In the genomic region with DNA sequence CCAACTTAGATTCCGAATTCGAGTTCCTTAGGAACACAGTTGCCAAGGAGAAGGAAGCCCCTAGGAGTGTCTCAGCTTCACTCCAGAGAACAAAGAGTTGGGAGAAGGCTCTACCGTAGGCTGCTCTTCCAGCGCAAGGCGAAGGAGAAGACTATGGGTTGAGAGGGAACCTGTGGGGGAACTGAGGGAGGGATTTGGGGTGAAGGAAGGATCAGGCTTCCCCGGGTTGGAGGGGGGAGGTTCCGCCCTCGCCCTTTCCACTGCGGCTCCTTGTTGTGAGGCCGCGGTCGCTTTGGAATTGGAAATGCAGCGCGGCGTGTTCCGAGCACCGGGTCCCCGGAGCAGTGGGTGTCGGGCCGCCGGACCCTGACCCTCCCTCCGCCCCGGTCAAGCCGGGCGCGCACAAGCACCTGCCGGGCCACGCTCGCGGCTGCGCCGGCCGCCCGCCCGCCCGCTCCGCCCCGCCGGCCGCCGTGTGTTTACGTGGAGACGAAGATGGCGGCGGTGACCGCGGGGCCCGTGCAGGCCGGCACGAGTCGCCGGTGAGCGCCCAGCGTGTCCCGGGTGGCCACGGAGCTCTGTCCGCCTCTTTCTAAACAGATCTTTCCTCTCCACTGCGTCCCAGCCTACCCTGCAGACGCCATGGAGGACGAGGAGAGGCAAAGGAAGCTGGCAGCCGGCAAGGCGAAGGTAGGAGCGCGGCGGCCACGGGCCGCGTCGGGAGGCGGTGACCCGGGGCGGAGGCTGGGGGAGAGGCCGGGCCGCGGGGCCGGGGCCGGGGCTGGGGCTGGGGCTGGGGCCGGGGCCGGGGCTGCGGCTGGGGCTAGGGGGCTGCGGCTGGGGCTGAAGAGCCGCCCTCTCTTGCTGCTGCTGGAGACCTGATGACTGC, we compare ENCODE assay signal across 8 mouse cellular contexts. TPM values are rescaled to one million over a fixed set of nuclear protein-coding genes. Genes with fewer than 3 reads are reported as not detected.
A peak's percentile ranks its signal among the peaks of the same experiment; 100 is the strongest.
DNase-seq lines count a peak whose midpoint lies in the region; ATAC-seq and TF ChIP-seq lines count a peak whose summit lies in the region.

Akap9 (plus strand) TSS at position 254 of the 889 bp plus-strand sequence.

- TF ChIP-seq POLR2A in heart, adult 2 months (IDR thresholded peaks at IDR 0.05; ENCODE audit: insufficient read depth, low read depth, low read length): peak; percentile 47; the same call in 1 of the 2 replicates
- peak; percentile 53; the same call in 1 of the 2 replicates for TF ChIP-seq POLR2A in limb, embryonic 14.5 days (IDR thresholded peaks at IDR 0.05; ENCODE audit: borderline replicate concordance, extremely low read depth, insufficient read depth, insufficient read length)

- no peaks in the 10 kb centered on the region for H3K9me3 ChIP-seq in embryonic facial prominence, embryonic 12.5 days
- no peaks in the 10 kb centered on the region for H3K9me3 ChIP-seq in limb, embryonic 14.5 days (ENCODE audit: control insufficient read depth, low read length)
- no peaks in the 10 kb centered on the region for H3K9me3 ChIP-seq in midbrain, embryonic 16.5 days (replicated peaks; ENCODE audit: control insufficient read depth, low read length, poor library complexity, severe bottlenecking)

- ATAC-seq in embryonic facial prominence, embryonic 12.5 days (ENCODE audit: insufficient number of reproducible peaks, insufficient read depth, low FRiP score, low TSS enrichment): peak; percentile 83
- peak; percentile 90 for ATAC-seq in limb, embryonic 14.5 days (ENCODE audit: low FRiP score, low read depth)
- ATAC-seq in midbrain, embryonic 16.5 days: peak; percentile 88

- H3K4me1 ChIP-seq in embryonic facial prominence, embryonic 12.5 days: peaks cover 12% of the 10 kb centered on the region
- peaks cover 6% of the 10 kb centered on the region for H3K4me1 ChIP-seq in heart, adult 2 months (ENCODE audit: control insufficient read depth, insufficient read depth, low read length)
- peaks cover 18% of the 10 kb centered on the region for H3K4me1 ChIP-seq in limb, embryonic 14.5 days (ENCODE audit: control insufficient read depth, insufficient read depth, low read length)
- peaks cover 30% of the 10 kb centered on the region for H3K4me1 ChIP-seq in midbrain, embryonic 16.5 days (ENCODE audit: control insufficient read depth, insufficient read depth, low read length)

- no peak for TF ChIP-seq EP300 in heart, adult 2 months (IDR thresholded peaks at IDR 0.05; ENCODE audit: insufficient read depth, low read depth, low read length)

- no peaks in the 10 kb centered on the region for H3K36me3 ChIP-seq in embryonic facial prominence, embryonic 12.5 days
- peaks cover 2% of the 10 kb centered on the region for H3K36me3 ChIP-seq in heart, adult 2 months (ENCODE audit: control insufficient read depth, insufficient read depth, low read length)
- H3K36me3 ChIP-seq in limb, embryonic 14.5 days (ENCODE audit: control insufficient read depth, insufficient read depth, low read length): no peaks in the 10 kb centered on the region
- no peaks in the 10 kb centered on the region for H3K36me3 ChIP-seq in midbrain, embryonic 16.5 days (ENCODE audit: control insufficient read depth, insufficient read depth, low read length)

- H3K27me3 ChIP-seq in embryonic facial prominence, embryonic 12.5 days: no peaks in the 10 kb centered on the region
- H3K27me3 ChIP-seq in heart, adult 2 months (ENCODE audit: control insufficient read depth, insufficient read depth, low read length): no peaks in the 10 kb centered on the region
- H3K27me3 ChIP-seq in limb, embryonic 14.5 days (ENCODE audit: control insufficient read depth, insufficient read depth, low read length): no peaks in the 10 kb centered on the region
- no peaks in the 10 kb centered on the region for H3K27me3 ChIP-seq in midbrain, embryonic 16.5 days (ENCODE audit: control insufficient read depth, insufficient read depth, low read depth, low read length)

- peak within 1 kb of the TSS; percentile 73 for H3K4me2 ChIP-seq in embryonic facial prominence, embryonic 12.5 days (replicated peaks)
- H3K4me2 ChIP-seq in limb, embryonic 14.5 days (replicated peaks; ENCODE audit: low read depth, low read length, severe bottlenecking): peak within 1 kb of the TSS; percentile 69
- peak within 1 kb of the TSS; percentile 57 for H3K4me2 ChIP-seq in midbrain, embryonic 16.5 days (ENCODE audit: low read length)

- H3K79me2 ChIP-seq in heart, adult 2 months (replicated peaks; ENCODE audit: control insufficient read depth, insufficient read depth, low read length): peaks cover 3% of the 10 kb centered on the region

- DNase-seq in 3T3-L1 (ENCODE audit: low read depth, low spot score): peak; percentile 37
- DNase-seq in adrenal gland, postnatal 36 days: peak; percentile 81 to 88
- peak; percentile 85 for DNase-seq in heart, adult 2 months
- peak; percentile 52 to 73 for DNase-seq in kidney, adult 8-10 months
- DNase-seq in limb, embryonic 14.5 days (ENCODE audit: low spot score): peak; percentile 51
- DNase-seq in spleen, postnatal 10 days (ENCODE audit: low spot score in 2 of 2): peak; percentile 75 to 80

- intact Hi-C loops in heart, adult 2 months (cut with DNase I): no loop called here

- H3K27ac ChIP-seq in embryonic facial prominence, embryonic 12.5 days: peak within 1 kb of the TSS; percentile 92
- H3K27ac ChIP-seq in heart, adult 2 months: peak within 1 kb of the TSS; percentile 91
- peak within 1 kb of the TSS; percentile 93 for H3K27ac ChIP-seq in limb, embryonic 14.5 days (replicated peaks; ENCODE audit: low read depth, low read length)
- peak within 1 kb of the TSS; percentile 99 for H3K27ac ChIP-seq in midbrain, embryonic 16.5 days (ENCODE audit: low read length)

- H3K4me3 ChIP-seq in embryonic facial prominence, embryonic 12.5 days: peak within 1 kb of the TSS; percentile 91
- H3K4me3 ChIP-seq in heart, adult 2 months: peak within 1 kb of the TSS; percentile 89
- H3K4me3 ChIP-seq in limb, embryonic 14.5 days (replicated peaks; ENCODE audit: low read length): peak within 1 kb of the TSS; percentile 86
- H3K4me3 ChIP-seq in midbrain, embryonic 16.5 days (ENCODE audit: low read depth, low read length): peak within 1 kb of the TSS; percentile 96

- H3K9ac ChIP-seq in embryonic facial prominence, embryonic 12.5 days: peak within 1 kb of the TSS; percentile 95
- peak within 1 kb of the TSS; percentile 100 for H3K9ac ChIP-seq in heart, adult 2 months (ENCODE audit: low read depth, low read length)
- H3K9ac ChIP-seq in limb, embryonic 14.5 days (ENCODE audit: low read depth, low read length, severe bottlenecking): peak within 1 kb of the TSS; percentile 98
- H3K9ac ChIP-seq in midbrain, embryonic 16.5 days (ENCODE audit: low read depth, low read length): peak within 1 kb of the TSS; percentile 100

- TF ChIP-seq CTCF in heart, adult 2 months (IDR thresholded peaks at IDR 0.05): no peak

- under 1% methylated on average over 72 of the region's 82 CpGs for WGBS in embryonic facial prominence, embryonic 12.5 days
- WGBS in heart, adult 2 months: under 1% methylated on average over 62 of the region's 82 CpGs
- WGBS in limb, embryonic 14.5 days: 3% methylated on average over 48 of the region's 82 CpGs
- WGBS in midbrain, embryonic 16.5 days: 0% methylated on average over 48 of the region's 82 CpGs

RNA-seq across cellular contexts. Expression of gene Akap9, which starts in this region (rescaled TPM):
- 10 to 100 TPM; 73.6 to 91.7 TPM for total RNA-seq in adrenal gland, postnatal 36 days (2021)
- polyA plus RNA-seq in embryonic facial prominence, embryonic 12.5 days (2016; fragmentation: Nextera tagmentation; extraction: Ambion mirVana): 158 and 178 TPM in 2 replicates
- total RNA-seq in heart, adult 2 months (2021): 10 to 100 TPM; 37.5 to 45.3 TPM
- polyA plus RNA-seq in heart, adult 2 months (2012; rRNA removed): 4.4 and 6.8 TPM in 2 replicates
- 23.1 and 34.3 TPM in 2 replicates for polyA plus RNA-seq in limb, embryonic 14.5 days (2012; rRNA removed)
- 114 and 127 TPM in 2 replicates for polyA plus RNA-seq in limb, embryonic 14.5 days (2014; fragmentation: Nextera tagmentation; extraction: Ambion mirVana)
- polyA plus RNA-seq in midbrain, embryonic 16.5 days (2015; fragmentation: Nextera tagmentation; extraction: Ambion mirVana): 379 and 435 TPM in 2 replicates

Comparison
In these comparisons a context has a peak if more than half of its experiments do, and no peak if none do; other contexts are left out.
1. Peak in every context shown above with its lines: DNase-seq, ATAC-seq, H3K4me3 ChIP-seq and H3K27ac ChIP-seq.